11 mouse cellular contexts compared by ENCODE assay signal in the genomic region with DNA sequence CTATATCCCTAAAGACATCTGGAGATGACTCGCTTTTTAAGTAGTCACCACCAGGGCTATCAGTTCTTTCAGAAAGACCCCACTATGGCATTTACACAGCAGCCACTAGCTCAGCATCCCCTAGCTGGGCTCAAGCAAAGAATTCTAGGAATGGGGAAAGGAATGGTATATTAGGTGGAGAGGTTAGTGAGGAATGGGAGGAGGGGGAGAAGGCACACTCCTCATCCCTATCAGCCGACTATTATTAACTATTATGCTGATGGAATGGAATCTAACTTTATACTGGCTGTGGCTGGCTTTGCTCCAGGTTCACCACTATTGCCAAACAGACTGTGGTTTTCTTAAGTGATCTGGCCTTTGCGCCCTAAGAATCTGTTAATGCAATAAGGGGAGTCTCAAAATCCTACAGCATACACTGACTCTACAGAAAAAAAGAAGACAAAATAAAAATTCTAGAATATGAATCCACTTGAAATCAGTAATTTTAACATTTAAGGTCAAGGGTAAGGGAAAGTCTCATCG.
DNase-seq lines count a peak whose midpoint lies in the region; ATAC-seq and TF ChIP-seq lines count a peak whose summit lies in the region.
"Had no signal": no experiment of that assay in that cellular context is flagged by ENCODE, and none has a peak within 500 bp of the region (broad histone marks: within the 10 kb centered on the region; RNA-seq: fewer than 3 reads in every experiment).

No protein-coding gene starts in this region.

- no peaks in the 10 kb centered on the region for H3K36me3 ChIP-seq in heart, embryonic 13.5 days
- H3K36me3 ChIP-seq in heart, embryonic 11.5 days (ENCODE audit: control insufficient read depth, insufficient read depth, low read length) = no peaks in the 10 kb centered on the region
- H3K36me3 ChIP-seq in kidney, adult 2 months (ENCODE audit: control insufficient read depth, insufficient read depth, low read length) = no peaks in the 10 kb centered on the region
- H3K36me3 ChIP-seq in lung, embryonic 16.5 days (ENCODE audit: control insufficient read depth, insufficient read depth, low read length) = no peaks in the 10 kb centered on the region
- H3K36me3 ChIP-seq in hindbrain, embryonic 11.5 days (ENCODE audit: control insufficient read depth, insufficient read depth, low read length) = no peaks in the 10 kb centered on the region
- H3K36me3 ChIP-seq: midbrain, embryonic 15.5 days had no signal

- H3K4me2 ChIP-seq in heart, embryonic 13.5 days = peak overlapping the region; percentile 33
- no peak overlapping the region for H3K4me2 ChIP-seq in heart, embryonic 11.5 days
- H3K4me2 ChIP-seq in lung, embryonic 16.5 days (ENCODE audit: low read depth, low read length) = peak overlapping the region; percentile 31; the same call in 1 of the 2 replicates
- H3K4me2 ChIP-seq in hindbrain, embryonic 11.5 days (replicated peaks; ENCODE audit: low read depth, low read length) = no peak overlapping the region
- H3K4me2 ChIP-seq: midbrain, embryonic 15.5 days had no signal

- peaks cover 21% of the 10 kb centered on the region for H3K4me1 ChIP-seq in heart, embryonic 13.5 days
- no peaks in the 10 kb centered on the region for H3K4me1 ChIP-seq in heart, embryonic 11.5 days (ENCODE audit: control insufficient read depth, insufficient read depth, low read length)
- peaks cover 9% of the 10 kb centered on the region; the same call in 1 of the 2 replicates for H3K4me1 ChIP-seq in kidney, adult 2 months (ENCODE audit: control insufficient read depth, insufficient read depth, low read length)
- H3K4me1 ChIP-seq in lung, embryonic 16.5 days (replicated peaks; ENCODE audit: control insufficient read depth, insufficient read depth, low read length) = peaks cover 14% of the 10 kb centered on the region
- H3K4me1 ChIP-seq in hindbrain, embryonic 11.5 days (replicated peaks; ENCODE audit: control insufficient read depth, insufficient read depth, low read length) = no peaks in the 10 kb centered on the region
- H3K4me1 ChIP-seq: midbrain, embryonic 15.5 days had no signal

- no peak for TF ChIP-seq CTCF in kidney, adult 2 months (conservative IDR thresholded peaks at IDR 0.05; ENCODE audit: insufficient read depth, insufficient read length, low read depth, low read length)

- no peak overlapping the region for H3K4me3 ChIP-seq in heart, embryonic 13.5 days
- H3K4me3 ChIP-seq in heart, embryonic 11.5 days (ENCODE audit: low read depth, low read length) = no peak overlapping the region
- no peak overlapping the region for H3K4me3 ChIP-seq in kidney, adult 2 months (ENCODE audit: insufficient read depth, low read depth, low read length)
- no peak overlapping the region for H3K4me3 ChIP-seq in lung, embryonic 16.5 days (ENCODE audit: low read length)
- no peak overlapping the region for H3K4me3 ChIP-seq in hindbrain, embryonic 11.5 days (ENCODE audit: low read depth, low read length)
- H3K4me3 ChIP-seq: midbrain, embryonic 15.5 days had no signal

- H3K9ac ChIP-seq in heart, embryonic 13.5 days = no peak overlapping the region
- H3K9ac ChIP-seq in heart, embryonic 11.5 days (ENCODE audit: low read depth, low read length) = no peak overlapping the region
- no peak overlapping the region for H3K9ac ChIP-seq in lung, embryonic 16.5 days (ENCODE audit: low read length)
- no peak overlapping the region for H3K9ac ChIP-seq in hindbrain, embryonic 11.5 days (ENCODE audit: low read depth, low read length)
- H3K9ac ChIP-seq: midbrain, embryonic 15.5 days had no signal

- peak; percentile 79 for DNase-seq in 416B (ENCODE audit: low read depth)
- DNase-seq in kidney, adult 2 months = peak; percentile 37
- DNase-seq in hindbrain, embryonic 11.5 days (ENCODE audit: low spot score) = no peak
- DNase-seq in ovary, postnatal 10 days (ENCODE audit: low spot score) = no peak
- no peak for DNase-seq in urinary bladder, postnatal 14 days (ENCODE audit: low spot score)
- DNase-seq: cerebellum, postnatal 10 days had no signal

- ATAC-seq in heart, embryonic 13.5 days (ENCODE audit: extremely low read depth, insufficient number of reproducible peaks, low FRiP score, low TSS enrichment) = no peak
- ATAC-seq in heart, embryonic 11.5 days (replicated peaks; ENCODE audit: insufficient number of reproducible peaks, low FRiP score, low TSS enrichment) = no peak
- ATAC-seq in lung, embryonic 16.5 days (ENCODE audit: low read depth) = peak; percentile 84
- no peak for ATAC-seq in hindbrain, embryonic 11.5 days (ENCODE audit: low FRiP score)
- ATAC-seq: hindbrain, embryonic 16.5 days; midbrain, embryonic 15.5 days had no signal

- WGBS in heart, embryonic 13.5 days = 52% methylated on average over 4 of the region's 4 CpGs
- 69% methylated on average over 4 of the region's 4 CpGs for WGBS in heart, embryonic 11.5 days (ENCODE audit: insufficient replicate concordance)
- WGBS in kidney, adult 2 months = 51% methylated on average over 4 of the region's 4 CpGs
- WGBS in lung, embryonic 16.5 days = 43% methylated on average over 4 of the region's 4 CpGs
- whole genome bisulfite sequencing in hindbrain, embryonic 11.5 days = 78% methylated on average over 4 of the region's 4 CpGs

- no peaks in the 10 kb centered on the region for H3K9me3 ChIP-seq in heart, embryonic 13.5 days
- no peaks in the 10 kb centered on the region for H3K9me3 ChIP-seq in heart, embryonic 11.5 days (replicated peaks; ENCODE audit: control insufficient read depth, low read length)
- H3K9me3 ChIP-seq in lung, embryonic 16.5 days (ENCODE audit: control insufficient read depth, low read length) = no peaks in the 10 kb centered on the region
- no peaks in the 10 kb centered on the region for H3K9me3 ChIP-seq in hindbrain, embryonic 11.5 days (ENCODE audit: control insufficient read depth, low read length)
- H3K9me3 ChIP-seq: midbrain, embryonic 15.5 days had no signal

- H3K27ac ChIP-seq in heart, embryonic 13.5 days (replicated peaks) = peak overlapping the region; percentile 24; the same call in 1 of the 2 replicates
- no peak overlapping the region for H3K27ac ChIP-seq in heart, embryonic 11.5 days (ENCODE audit: low read depth, low read length)
- H3K27ac ChIP-seq in kidney, adult 2 months (ENCODE audit: insufficient read depth, low read depth, low read length) = no peak overlapping the region
- H3K27ac ChIP-seq in lung, embryonic 16.5 days (ENCODE audit: low read length) = peak overlapping the region; percentile 29; the same call in 1 of the 2 replicates
- no peak overlapping the region for H3K27ac ChIP-seq in hindbrain, embryonic 11.5 days (ENCODE audit: low read depth, low read length)
- H3K27ac ChIP-seq: midbrain, embryonic 15.5 days had no signal

- no peaks in the 10 kb centered on the region for H3K27me3 ChIP-seq in heart, embryonic 13.5 days (replicated peaks)
- no peaks in the 10 kb centered on the region for H3K27me3 ChIP-seq in heart, embryonic 11.5 days (ENCODE audit: control insufficient read depth, insufficient read depth, low read length)
- H3K27me3 ChIP-seq in kidney, adult 2 months (replicated peaks; ENCODE audit: control insufficient read depth, insufficient read depth, low read length) = no peaks in the 10 kb centered on the region
- H3K27me3 ChIP-seq in lung, embryonic 16.5 days (ENCODE audit: control insufficient read depth, insufficient read depth, low read depth, low read length) = no peaks in the 10 kb centered on the region
- H3K27me3 ChIP-seq in hindbrain, embryonic 11.5 days (ENCODE audit: control insufficient read depth, insufficient read depth, low read length) = no peaks in the 10 kb centered on the region
- H3K27me3 ChIP-seq: midbrain, embryonic 15.5 days had no signal

- no peak for TF ChIP-seq POLR2A in kidney, adult 2 months (IDR thresholded peaks at IDR 0.05; ENCODE audit: low read depth, low read length)

Comparison
In these comparisons a context has a peak if more than half of its experiments do, and no peak if none do; other contexts are left out.
1. H3K27ac ChIP-seq: peak in heart, embryonic 13.5 days (single experiment) and lung, embryonic 16.5 days (single experiment); none in heart, embryonic 11.5 days (single experiment), kidney, adult 2 months (single experiment) and hindbrain, embryonic 11.5 days (single experiment).
2. H3K4me2 ChIP-seq: peak in heart, embryonic 13.5 days (single experiment) and lung, embryonic 16.5 days (single experiment); none in heart, embryonic 11.5 days (single experiment) and hindbrain, embryonic 11.5 days (single experiment).
3. DNase-seq: peak in 416B (single experiment) and kidney, adult 2 months (single experiment); none in hindbrain, embryonic 11.5 days (single experiment), ovary, postnatal 10 days (single experiment) and urinary bladder, postnatal 14 days (single experiment).